Mouse (Mus musculus): ENCODE data around the gene Olfr968. TPM values are rescaled to one million over a fixed set of nuclear protein-coding genes. Genes with fewer than 3 reads are reported as not detected.

Gene Olfr968
- not detected in 2 replicates for polyA plus RNA-seq (2014; fragmentation: Nextera tagmentation; extraction: Ambion mirVana)

GRCm38 (mm10) chr9:39783153-39783552 lies at the start of gene Olfr968:
Olfr968 (minus strand) TSS chr9:39783253.
- Histone ChIP-seq H3K27ac (replicated peaks in 1 of 2; ENCODE audit: control insufficient read depth in 1 of 2, insufficient read depth in 1 of 2, low read depth in 2 of 2, low read length in 2 of 2) (no peak within 1 kb of the TSS), H3K9me3 (ENCODE audit: control insufficient read depth, low read length) (no peaks in the 10 kb centered on the region), H3K36me3 (ENCODE audit: control insufficient read depth, insufficient read depth, low read length) (no peaks in the 10 kb centered on the region), H3K4me3 (ENCODE audit: control insufficient read depth in 1 of 2, insufficient read depth in 1 of 2, low read depth in 1 of 2, low read length in 2 of 2) (no peak within 1 kb of the TSS), H3K4me1 (ENCODE audit: control insufficient read depth in 2 of 2, insufficient read depth in 2 of 2, low read length in 2 of 2) (no peaks in the 10 kb centered on the region), H3K4me2 (ENCODE audit: low read length) (no peak within 1 kb of the TSS), H3K9ac (ENCODE audit: low read length) (no peak within 1 kb of the TSS), H3K27me3 (ENCODE audit: control insufficient read depth, insufficient read depth, low read length) (no peaks in the 10 kb centered on the region)
- ATAC-seq (ENCODE audit: insufficient number of reproducible peaks, insufficient read depth, low FRiP score, low read depth), result no peak
- WGBS, result 67% methylated on average over 1 of the region's 1 CpGs

GRCm38 (mm10) chr9:39808560-39808959 lies 25.5 kb upstream of the Olfr968 start, which contains the start of gene Olfr970:
Olfr970 (plus strand) TSS chr9:39808860.
- 72% methylated on average over 4 of the region's 4 CpGs for WGBS
- no peak for ATAC-seq (ENCODE audit: insufficient number of reproducible peaks, insufficient read depth, low FRiP score, low read depth)

GRCm38 (mm10) chr9:39790558-39790957 lies 7.5 kb upstream of the Olfr968 start, which contains the start of gene Olfr969:
Olfr969 (plus strand) TSS chr9:39790945.
- 70% methylated on average over 2 of the region's 2 CpGs for whole genome bisulfite sequencing
- H3K4me3 ChIP-seq (ENCODE audit: control insufficient read depth in 1 of 2, insufficient read depth in 1 of 2, low read depth in 1 of 2, low read length in 2 of 2), result no peak within 1 kb of the TSS
- H3K4me1 ChIP-seq (ENCODE audit: control insufficient read depth in 2 of 2, insufficient read depth in 2 of 2, low read length in 2 of 2), result no peaks in the 10 kb centered on the region
- H3K9me3 ChIP-seq (ENCODE audit: control insufficient read depth, low read length), result no peaks in the 10 kb centered on the region
- H3K27ac ChIP-seq (replicated peaks in 1 of 2; ENCODE audit: control insufficient read depth in 1 of 2, insufficient read depth in 1 of 2, low read depth in 2 of 2, low read length in 2 of 2), result no peak within 1 kb of the TSS
- H3K9ac ChIP-seq (ENCODE audit: low read length), result no peak within 1 kb of the TSS
- H3K4me2 ChIP-seq (ENCODE audit: low read length), result no peak within 1 kb of the TSS
- no peak for ATAC-seq (ENCODE audit: insufficient number of reproducible peaks, insufficient read depth, low FRiP score, low read depth)
- H3K27me3 ChIP-seq (ENCODE audit: control insufficient read depth, insufficient read depth, low read length), result no peaks in the 10 kb centered on the region
- no peaks in the 10 kb centered on the region for H3K36me3 ChIP-seq (ENCODE audit: control insufficient read depth, insufficient read depth, low read length)

More at GRCm38 (mm10) chr9:39808560-39808959, 25.5 kb upstream of the Olfr968 start, which contains the start of gene Olfr970:
- H3K4me1 ChIP-seq (ENCODE audit: control insufficient read depth in 2 of 2, insufficient read depth in 2 of 2, low read length in 2 of 2), result no peaks in the 10 kb centered on the region
- no peak within 1 kb of the TSS for H3K4me2 ChIP-seq (ENCODE audit: low read length)
- H3K27ac ChIP-seq (replicated peaks in 1 of 2; ENCODE audit: control insufficient read depth in 1 of 2, insufficient read depth in 1 of 2, low read depth in 2 of 2, low read length in 2 of 2), result no peak within 1 kb of the TSS
- no peaks in the 10 kb centered on the region for H3K27me3 ChIP-seq (ENCODE audit: control insufficient read depth, insufficient read depth, low read length)
- H3K9me3 ChIP-seq (ENCODE audit: control insufficient read depth, low read length), result no peaks in the 10 kb centered on the region
- no peak within 1 kb of the TSS for H3K4me3 ChIP-seq (ENCODE audit: control insufficient read depth in 1 of 2, insufficient read depth in 1 of 2, low read depth in 1 of 2, low read length in 2 of 2)
- no peak within 1 kb of the TSS for H3K9ac ChIP-seq (ENCODE audit: low read length)
- no peaks in the 10 kb centered on the region for H3K36me3 ChIP-seq (ENCODE audit: control insufficient read depth, insufficient read depth, low read length)

GRCm38 (mm10) chr9:39746428-39746827 lies 36.6 kb downstream of the Olfr968 start:
- Histone ChIP-seq H3K27ac (replicated peaks in 1 of 2; ENCODE audit: control insufficient read depth in 1 of 2, insufficient read depth in 1 of 2, low read depth in 2 of 2, low read length in 2 of 2) (no peak overlapping the region), H3K9ac (ENCODE audit: low read length) (no peak overlapping the region), H3K4me3 (ENCODE audit: control insufficient read depth in 1 of 2, insufficient read depth in 1 of 2, low read depth in 1 of 2, low read length in 2 of 2) (no peak overlapping the region), H3K36me3 (ENCODE audit: control insufficient read depth, insufficient read depth, low read length) (no peaks in the 10 kb centered on the region), H3K27me3 (ENCODE audit: control insufficient read depth, insufficient read depth, low read length) (no peaks in the 10 kb centered on the region), H3K4me2 (ENCODE audit: low read length) (no peak overlapping the region), H3K4me1 (ENCODE audit: control insufficient read depth in 2 of 2, insufficient read depth in 2 of 2, low read length in 2 of 2) (no peaks in the 10 kb centered on the region), H3K9me3 (ENCODE audit: control insufficient read depth, low read length) (no peaks in the 10 kb centered on the region; the same call in 1 of the 2 replicates)
- WGBS, result 80% methylated on average over 1 of the region's 1 CpGs
- ATAC-seq (ENCODE audit: insufficient number of reproducible peaks, insufficient read depth, low FRiP score, low read depth), result no peak

GRCm38 (mm10) chr9:39745949-39746348 lies 37.1 kb downstream of the Olfr968 start, which contains the start of gene Olfr967:
Olfr967 (plus strand) TSS chr9:39746249.
- Histone ChIP-seq H3K36me3 (ENCODE audit: control insufficient read depth, insufficient read depth, low read length) (no peaks in the 10 kb centered on the region), H3K9ac (ENCODE audit: low read length) (no peak within 1 kb of the TSS), H3K27ac (replicated peaks in 1 of 2; ENCODE audit: control insufficient read depth in 1 of 2, insufficient read depth in 1 of 2, low read depth in 2 of 2, low read length in 2 of 2) (no peak within 1 kb of the TSS), H3K27me3 (ENCODE audit: control insufficient read depth, insufficient read depth, low read length) (no peaks in the 10 kb centered on the region), H3K9me3 (ENCODE audit: control insufficient read depth, low read length) (no peaks in the 10 kb centered on the region; the same call in 1 of the 2 replicates), H3K4me3 (ENCODE audit: control insufficient read depth in 1 of 2, insufficient read depth in 1 of 2, low read depth in 1 of 2, low read length in 2 of 2) (no peak within 1 kb of the TSS), H3K4me1 (ENCODE audit: control insufficient read depth in 2 of 2, insufficient read depth in 2 of 2, low read length in 2 of 2) (no peaks in the 10 kb centered on the region), H3K4me2 (ENCODE audit: low read length) (no peak within 1 kb of the TSS)
- ATAC-seq (ENCODE audit: insufficient number of reproducible peaks, insufficient read depth, low FRiP score, low read depth), result no peak

GRCm38 (mm10) chr9:39740741-39741140 lies 42.3 kb downstream of the Olfr968 start:
- Histone ChIP-seq H3K36me3 (ENCODE audit: control insufficient read depth, insufficient read depth, low read length) (no peaks in the 10 kb centered on the region), H3K27ac (replicated peaks in 1 of 2; ENCODE audit: control insufficient read depth in 1 of 2, insufficient read depth in 1 of 2, low read depth in 2 of 2, low read length in 2 of 2) (no peak overlapping the region), H3K27me3 (ENCODE audit: control insufficient read depth, insufficient read depth, low read length) (no peaks in the 10 kb centered on the region), H3K9me3 (ENCODE audit: control insufficient read depth, low read length) (no peaks in the 10 kb centered on the region; the same call in 1 of the 2 replicates), H3K4me3 (ENCODE audit: control insufficient read depth in 1 of 2, insufficient read depth in 1 of 2, low read depth in 1 of 2, low read length in 2 of 2) (no peak overlapping the region), H3K4me1 (ENCODE audit: control insufficient read depth in 2 of 2, insufficient read depth in 2 of 2, low read length in 2 of 2) (no peaks in the 10 kb centered on the region), H3K4me2 (ENCODE audit: low read length) (no peak overlapping the region), H3K9ac (ENCODE audit: low read length) (no peak overlapping the region)
- WGBS, result 88% methylated on average over 1 of the region's 1 CpGs
- ATAC-seq (ENCODE audit: insufficient number of reproducible peaks, insufficient read depth, low FRiP score, low read depth), result no peak

GRCm38 (mm10) chr9:39730678-39731077 lies 52.4 kb downstream of the Olfr968 start, which contains the start of gene Olfr150:
Olfr150 (plus strand) TSS chr9:39730978.
- no peaks in the 10 kb centered on the region for H3K4me1 ChIP-seq (ENCODE audit: control insufficient read depth in 2 of 2, insufficient read depth in 2 of 2, low read length in 2 of 2)
- no peak within 1 kb of the TSS for H3K4me3 ChIP-seq (ENCODE audit: control insufficient read depth in 1 of 2, insufficient read depth in 1 of 2, low read depth in 1 of 2, low read length in 2 of 2)
- no peak for ATAC-seq (ENCODE audit: insufficient number of reproducible peaks, insufficient read depth, low FRiP score, low read depth)
- H3K27ac ChIP-seq (replicated peaks in 1 of 2; ENCODE audit: control insufficient read depth in 1 of 2, insufficient read depth in 1 of 2, low read depth in 2 of 2, low read length in 2 of 2), result no peak within 1 kb of the TSS
- no peaks in the 10 kb centered on the region for H3K36me3 ChIP-seq (ENCODE audit: control insufficient read depth, insufficient read depth, low read length)
- H3K4me2 ChIP-seq (ENCODE audit: low read length), result no peak within 1 kb of the TSS
- H3K9ac ChIP-seq (ENCODE audit: low read length), result no peak within 1 kb of the TSS
- no peaks in the 10 kb centered on the region for H3K27me3 ChIP-seq (ENCODE audit: control insufficient read depth, insufficient read depth, low read length)
- H3K9me3 ChIP-seq (ENCODE audit: control insufficient read depth, low read length), result no peaks in the 10 kb centered on the region
